Mouse (Mus musculus) neural tube, embryonic 11.5 days (tissue): Measurements from ENCODE around the gene Adamts3. TPM values are rescaled to one million over a fixed set of nuclear protein-coding genes. Genes with fewer than 3 reads are reported as not detected.

Source experiments
- ATAC-seq: fragments of 200-750 bp; cut with Nextera tagmentation; 2 replicates; pipeline ENCODE4 v1.8.0; 2017; ENCODE audit warnings: moderate number of reproducible peaks, mild to moderate bottlenecking, moderate TSS enrichment, moderate library complexity; ENCODE audit not compliant: insufficient read depth, low FRiP score, low TSS enrichment
- DNase-seq: peaks from one replicate; pipeline ENCODE4 v3.0.0-alpha.2; 2015; ENCODE audit warnings: low spot score
- H3K27ac ChIP-seq: fragments of 300-500 bp; sonication (generic); 2 replicates; pipeline ENCODE4 v1.5.1; 2014; ENCODE audit warnings: low read depth, mild to moderate bottlenecking, low read length
- H3K27me3 ChIP-seq: fragments of 300-500 bp; sonication (generic); 2 replicates; pipeline ENCODE4 v1.6.1; 2014; ENCODE audit warnings: mild to moderate bottlenecking, low read length, mixed read lengths; ENCODE audit not compliant: control insufficient read depth, insufficient read depth
- H3K36me3 ChIP-seq: fragments of 300-500 bp; sonication (generic); 2 replicates; pipeline ENCODE4 v1.6.1; 2014; ENCODE audit warnings: mild to moderate bottlenecking, low read length, moderate library complexity, mixed read lengths; ENCODE audit not compliant: control insufficient read depth, insufficient read depth
- H3K4me1 ChIP-seq: fragments of 300-500 bp; sonication (generic); 2 replicates; pipeline ENCODE4 v1.6.1; 2014; ENCODE audit warnings: low read length, mixed read lengths; ENCODE audit not compliant: control insufficient read depth, insufficient read depth
- H3K4me2 ChIP-seq: fragments of 300-500 bp; sonication (generic); 2 replicates; pipeline ENCODE4 v1.6.1; 2014; ENCODE audit warnings: low read depth, mild to moderate bottlenecking, moderate library complexity
- H3K4me3 ChIP-seq: fragments of 300-500 bp; sonication (generic); 2 replicates; pipeline ENCODE4 v1.5.1; 2014; ENCODE audit warnings: low read depth, low read length
- H3K9ac ChIP-seq: fragments of 300-500 bp; sonication (generic); 2 replicates; pipeline ENCODE4 v1.6.1; 2014; ENCODE audit warnings: mild to moderate bottlenecking, low read length
- H3K9me3 ChIP-seq: fragments of 300-500 bp; sonication (generic); 2 replicates; pipeline ENCODE4 v1.6.1; 2016; ENCODE audit warnings: low read length; ENCODE audit not compliant: control insufficient read depth
- WGBS: fragments of 180-500 bp; shearing (Covaris S2); extraction: QIAGEN DNeasy Blood & Tissue Kit; methylation state at CpG from one replicate; pipeline ENCODE4 v1.1.7; 2014; 5-methylcytosine and 5-hydroxymethylcytosine counted together
- polyA plus RNA-seq: library from polyadenylated mRNA; unstranded; fragments of >200 nt; fragmentation: Nextera tagmentation; extraction: Ambion mirVana; gene quantifications from 2 replicates; pipeline ENCODE4 v1.2.1, GENCODE M21; 2014

Gene Adamts3
- polyA plus RNA-seq, 1 experiment from 2014 or later: 4.0 TPM

- no peak overlapping the region for H3K4me3 ChIP-seq
- H3K4me1 ChIP-seq: no peaks in the 10 kb centered on the region
- 84% methylated on average over 2 of the region's 2 CpGs for WGBS
- H3K4me2 ChIP-seq: no peak overlapping the region
- no peaks in the 10 kb centered on the region for H3K27me3 ChIP-seq
- DNase-seq: no peak
- no peak overlapping the region for H3K9ac ChIP-seq
- no peaks in the 10 kb centered on the region for H3K36me3 ChIP-seq
- ATAC-seq: no peak
- no peak overlapping the region for H3K27ac ChIP-seq
- no peaks in the 10 kb centered on the region for H3K9me3 ChIP-seq
Observed at GRCm38 (mm10) chr5:89748185-89748884, 134.8 kb downstream of the Adamts3 start.

GRCm38 (mm10) chr5:89747149-89747659, 135.9 kb downstream of the Adamts3 start:
- no peak overlapping the region for H3K4me2 ChIP-seq
- H3K4me3 ChIP-seq: no peak overlapping the region
- 86% methylated on average over 5 of the region's 5 CpGs for WGBS
- H3K9ac ChIP-seq: no peak overlapping the region
- ATAC-seq (no peak), DNase-seq (no peak)
- H3K27ac ChIP-seq: no peak overlapping the region
- H3K4me1 ChIP-seq: no peaks in the 10 kb centered on the region
- no peaks in the 10 kb centered on the region for H3K9me3 ChIP-seq
- H3K27me3 ChIP-seq: no peaks in the 10 kb centered on the region
- no peaks in the 10 kb centered on the region for H3K36me3 ChIP-seq

DNA sequence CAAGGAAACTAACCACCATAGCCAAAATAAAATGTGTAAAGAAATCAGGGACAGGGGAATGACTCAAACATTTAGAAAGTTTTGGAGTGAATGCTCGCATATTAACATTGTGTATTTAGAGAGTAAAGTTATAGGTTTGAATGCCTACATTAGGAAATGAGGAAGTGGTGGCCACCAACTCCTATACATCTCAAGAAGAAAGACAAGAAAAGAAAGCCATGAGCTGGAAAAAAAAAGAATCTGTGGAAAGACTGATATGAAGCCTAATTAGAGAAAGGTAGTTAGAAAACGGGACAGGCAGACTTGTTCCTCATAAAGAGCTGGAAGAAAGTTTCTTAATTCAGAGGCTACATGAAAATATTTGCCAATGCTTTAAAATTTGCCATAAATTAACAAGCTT, 138.0 kb downstream of the Adamts3 start:
- Histone ChIP-seq H3K9ac (no peak overlapping the region), H3K4me2 (no peak overlapping the region), H3K9me3 (no peaks in the 10 kb centered on the region), H3K27ac (no peak overlapping the region), H3K4me1 (no peaks in the 10 kb centered on the region), H3K4me3 (no peak overlapping the region), H3K36me3 (no peaks in the 10 kb centered on the region), H3K27me3 (no peaks in the 10 kb centered on the region)
- ATAC-seq (no peak), DNase-seq (no peak)
- 87% methylated on average over 2 of the region's 2 CpGs for WGBS

DNA sequence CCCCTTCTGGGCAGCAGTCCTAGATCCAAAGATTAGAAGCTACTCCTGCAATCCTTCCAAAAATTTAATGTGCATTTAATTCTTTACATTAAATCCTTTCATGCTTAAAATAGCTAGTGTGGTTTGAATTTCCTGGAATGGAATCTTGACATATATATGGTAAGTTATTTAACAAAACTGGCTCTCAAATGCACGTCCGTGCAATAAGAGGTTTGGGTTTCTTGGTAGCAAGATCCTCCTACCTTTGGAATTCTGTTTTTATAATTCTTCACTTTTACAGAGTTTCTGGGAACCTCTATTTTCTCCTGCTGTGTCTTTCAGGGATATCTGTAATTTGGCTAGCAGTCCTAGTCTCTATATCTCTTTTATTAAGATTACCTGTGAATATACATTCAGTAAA, 148.4 kb downstream of the Adamts3 start:
- no peak overlapping the region for H3K4me3 ChIP-seq
- ATAC-seq: no peak
- WGBS: 95% methylated on average over 2 of the region's 2 CpGs

DNA sequence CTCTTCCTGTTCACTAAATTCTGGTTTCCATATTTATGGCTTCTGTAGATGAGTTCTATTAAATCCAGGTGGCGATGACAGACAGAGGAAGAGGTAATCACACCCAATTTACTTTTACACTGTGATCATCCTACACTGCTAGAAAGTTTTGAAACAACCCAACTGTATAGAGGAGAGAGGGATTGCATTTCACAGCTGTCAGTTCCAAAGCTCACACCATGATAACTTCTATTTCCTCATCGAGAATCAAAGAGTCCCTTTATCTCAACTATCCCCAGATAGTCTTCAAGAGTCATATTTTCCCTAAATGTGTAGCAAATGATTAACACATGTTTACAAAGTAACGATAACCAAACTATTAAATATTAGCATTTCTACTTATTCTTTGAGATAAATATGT, 152.7 kb downstream of the Adamts3 start:
- ATAC-seq: no peak
- WGBS: 90% methylated on average over 3 of the region's 3 CpGs

More for the DNA sequence above, 148.4 kb downstream of the Adamts3 start:
- DNase-seq: no peak
- H3K27ac ChIP-seq: no peak overlapping the region
- no peak overlapping the region for H3K9ac ChIP-seq
- H3K4me2 ChIP-seq: no peak overlapping the region
- H3K36me3 ChIP-seq: no peaks in the 10 kb centered on the region
- no peaks in the 10 kb centered on the region for H3K9me3 ChIP-seq
- no peaks in the 10 kb centered on the region for H3K27me3 ChIP-seq
- H3K4me1 ChIP-seq: no peaks in the 10 kb centered on the region

DNA sequence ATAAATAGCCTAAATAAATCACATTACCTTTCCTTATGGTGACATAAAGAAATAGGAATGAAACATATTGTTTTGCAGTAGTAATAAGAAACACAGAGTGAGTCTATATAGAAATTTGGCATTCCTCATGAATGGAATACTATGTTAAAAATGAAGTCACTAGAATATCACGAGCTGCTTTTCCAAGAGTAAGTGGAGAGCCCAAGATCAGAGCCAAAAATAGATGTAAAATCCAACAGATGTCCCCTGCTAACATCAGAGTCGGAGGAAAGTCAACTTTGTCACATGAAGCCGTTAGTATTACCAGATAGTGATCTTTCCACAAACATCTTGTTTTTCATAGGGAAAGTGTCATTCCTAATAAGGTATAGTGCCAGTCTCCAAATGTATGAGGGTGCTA, 155.0 kb downstream of the Adamts3 start:
- no peak for ATAC-seq
- Histone ChIP-seq H3K27me3 (no peaks in the 10 kb centered on the region), H3K4me1 (no peaks in the 10 kb centered on the region), H3K9me3 (0 out of 2 replicates have a peak, but pooled peaks cover 2% of the 10 kb centered on the region), H3K27ac (no peak overlapping the region), H3K4me2 (no peak overlapping the region), H3K4me3 (no peak overlapping the region), H3K36me3 (no peaks in the 10 kb centered on the region), H3K9ac (no peak overlapping the region)
- 85% methylated on average over 3 of the region's 3 CpGs for WGBS
- DNase-seq: no peak

More for the DNA sequence above, 152.7 kb downstream of the Adamts3 start:
- Histone ChIP-seq H3K9me3 (0 out of 2 replicates have a peak, but pooled peaks cover 2% of the 10 kb centered on the region), H3K27ac (no peak overlapping the region), H3K36me3 (no peaks in the 10 kb centered on the region), H3K4me1 (no peaks in the 10 kb centered on the region), H3K4me2 (no peak overlapping the region), H3K27me3 (no peaks in the 10 kb centered on the region), H3K4me3 (no peak overlapping the region), H3K9ac (no peak overlapping the region)
- DNase-seq: no peak

DNA sequence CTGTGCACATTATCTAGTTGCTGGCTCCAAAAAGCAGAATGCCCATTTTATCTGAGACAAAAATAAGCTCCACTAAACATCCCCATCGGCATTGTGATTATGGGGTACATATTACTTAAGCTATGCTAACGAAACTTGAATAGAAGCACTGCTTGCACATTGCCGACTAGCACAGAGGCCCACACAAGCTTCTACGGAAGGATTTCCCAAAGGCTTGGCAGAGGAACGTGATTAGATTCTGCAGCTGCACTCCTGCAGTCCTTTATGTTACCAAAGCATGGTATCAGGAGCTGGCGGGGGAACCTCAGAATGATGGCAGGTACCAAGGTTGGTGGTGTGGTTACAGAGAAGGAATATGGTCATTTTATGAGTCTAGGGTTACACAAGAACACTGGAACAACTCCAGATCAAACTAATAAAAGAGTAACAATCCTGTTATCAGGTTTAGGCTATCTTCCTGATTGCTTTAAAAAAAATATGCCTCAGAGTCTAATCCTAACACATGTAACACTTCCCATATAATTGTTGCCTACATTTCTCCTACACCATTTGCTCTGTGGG, 155.6 kb downstream of the Adamts3 start:
- 88% methylated on average over 6 of the region's 6 CpGs for WGBS
- Histone ChIP-seq H3K27me3 (no peaks in the 10 kb centered on the region), H3K4me3 (no peak overlapping the region), H3K36me3 (no peaks in the 10 kb centered on the region), H3K9me3 (0 out of 2 replicates have a peak, but pooled peaks cover 2% of the 10 kb centered on the region), H3K4me2 (no peak overlapping the region), H3K4me1 (no peaks in the 10 kb centered on the region), H3K27ac (no peak overlapping the region), H3K9ac (no peak overlapping the region)
- no peak for ATAC-seq
- no peak for DNase-seq

GRCm38 (mm10) chr5:89714552-89714951, 168.6 kb downstream of the Adamts3 start:
- no peaks in the 10 kb centered on the region for H3K36me3 ChIP-seq
- H3K9me3 ChIP-seq: no peaks in the 10 kb centered on the region
- H3K4me3 ChIP-seq: no peak overlapping the region
- 39% methylated on average over 2 of the region's 2 CpGs for WGBS
- no peaks in the 10 kb centered on the region for H3K4me1 ChIP-seq
- no peak overlapping the region for H3K9ac ChIP-seq
- ATAC-seq: no peak
- no peak for DNase-seq
- no peak overlapping the region for H3K27ac ChIP-seq
- H3K4me2 ChIP-seq: no peak overlapping the region
- no peaks in the 10 kb centered on the region for H3K27me3 ChIP-seq
